Mouse (Mus musculus): Measurements from ENCODE around the gene Tm9sf2.

DNA sequence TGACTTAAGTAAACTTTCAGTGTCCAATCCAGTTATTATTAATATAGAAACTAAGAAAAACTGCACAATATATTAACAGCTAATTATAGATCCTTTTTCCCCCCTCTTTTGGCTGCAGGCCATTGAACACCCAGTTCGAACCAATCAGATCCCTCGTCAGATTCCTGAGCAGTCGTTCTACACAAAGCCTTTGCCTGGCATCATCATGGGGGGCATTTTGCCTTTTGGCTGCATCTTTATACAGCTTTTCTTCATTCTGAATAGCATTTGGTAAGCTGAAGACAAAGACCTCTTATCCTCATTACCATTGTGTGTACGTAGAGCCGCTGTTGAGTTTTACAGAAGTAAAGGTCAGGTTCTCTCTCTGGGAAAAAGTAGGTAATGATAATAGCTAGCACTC lies 43.8 kb downstream of the Tm9sf2 start:
- TF ChIP-seq CTCF (IDR thresholded peaks at IDR 0.05; ENCODE audit: low read depth, low read length), result no peak
- no peak for TF ChIP-seq TAL1 (conservative IDR thresholded peaks at IDR 0.05; ENCODE audit: low read depth, low read length)
- no peak for TF ChIP-seq POLR2AphosphoS5 (IDR thresholded peaks at IDR 0.05; ENCODE audit: insufficient replicate concordance, low read depth, low read length)
